Mouse (Mus musculus): Measurements from ENCODE around the gene Dmrt3.

GRCm38 (mm10) chr19:25607461-25608205, 2.5 kb upstream of the Dmrt3 start:
- TF ChIP-seq POLR2A (IDR thresholded peaks at IDR 0.05; ENCODE audit: insufficient read length, low read depth): no peak
- TF ChIP-seq USF1 (IDR thresholded peaks at IDR 0.05; ENCODE audit: low read depth): no peak
- TF ChIP-seq MYOG (IDR thresholded peaks at IDR 0.05; ENCODE audit: control insufficient read depth in 1 of 3, insufficient read depth in 1 of 3, insufficient read length in 2 of 3, low read depth in 2 of 3): no peak

All from myocyte (in vitro differentiated cells).